Mouse (Mus musculus) forebrain, embryonic 16.5 days (tissue): ENCODE data around the gene Khk. TPM values are rescaled to one million over a fixed set of nuclear protein-coding genes. Genes with fewer than 3 reads are reported as not detected.

ENCODE experiments used
- ATAC-seq: fragments of 200-750 bp; cut with Nextera tagmentation; 2 replicates; pipeline ENCODE4 v1.8.0; 2017; ENCODE audit warnings: mild to moderate bottlenecking, moderate library complexity
- H3K27ac ChIP-seq: fragments of 300-500 bp; sonication (generic); 2 replicates; pipeline ENCODE4 v1.5.1; 2014; ENCODE audit warnings: low read length, control low read depth
- H3K27me3 ChIP-seq: fragments of 300-500 bp; sonication (generic); replicated peaks from 2 replicates; pipeline ENCODE4 v1.6.1; 2014; ENCODE audit warnings: low read length; ENCODE audit not compliant: control insufficient read depth, insufficient read depth
- H3K36me3 ChIP-seq: fragments of 300-500 bp; sonication (generic); 2 replicates; pipeline ENCODE4 v1.6.1; 2014; ENCODE audit not compliant: control insufficient read depth, insufficient read depth
- H3K4me1 ChIP-seq: fragments of 300-500 bp; sonication (generic); replicated peaks from 2 replicates; pipeline ENCODE4 v1.6.1; 2014; ENCODE audit warnings: low read length; ENCODE audit not compliant: control insufficient read depth, insufficient read depth
- H3K4me2 ChIP-seq: fragments of 300-500 bp; sonication (generic); 2 replicates; pipeline ENCODE4 v1.6.1; 2014; ENCODE audit warnings: mild to moderate bottlenecking, low read length, control low read depth
- H3K4me3 ChIP-seq: fragments of 300-500 bp; sonication (generic); replicated peaks from 2 replicates; pipeline ENCODE4 v1.5.1; 2014; ENCODE audit warnings: mild to moderate bottlenecking, low read length, control low read depth
- H3K9ac ChIP-seq: fragments of 300-500 bp; sonication (generic); replicated peaks from 2 replicates; pipeline ENCODE4 v1.6.1; 2014; ENCODE audit warnings: low read depth, low read length, control low read depth
- H3K9me3 ChIP-seq: fragments of 300-500 bp; sonication (generic); 2 replicates; pipeline ENCODE4 v1.6.1; 2016; ENCODE audit warnings: low read length; ENCODE audit not compliant: control insufficient read depth
- WGBS: fragments of 180-500 bp; shearing (Covaris S2); extraction: QIAGEN DNeasy Blood & Tissue Kit; methylation state at CpG from one replicate; pipeline ENCODE4 v1.1.7; 2014; 5-methylcytosine and 5-hydroxymethylcytosine counted together
- polyA plus RNA-seq: library from polyadenylated mRNA; unstranded; fragments of >200 nt; fragmentation: Nextera tagmentation; extraction: Ambion mirVana; gene quantifications from 2 replicates; pipeline ENCODE4 v1.2.1, GENCODE M21; 2015

Gene Khk
- polyA plus RNA-seq, 1 experiment from 2014 or later: 7.7 TPM

DNA sequence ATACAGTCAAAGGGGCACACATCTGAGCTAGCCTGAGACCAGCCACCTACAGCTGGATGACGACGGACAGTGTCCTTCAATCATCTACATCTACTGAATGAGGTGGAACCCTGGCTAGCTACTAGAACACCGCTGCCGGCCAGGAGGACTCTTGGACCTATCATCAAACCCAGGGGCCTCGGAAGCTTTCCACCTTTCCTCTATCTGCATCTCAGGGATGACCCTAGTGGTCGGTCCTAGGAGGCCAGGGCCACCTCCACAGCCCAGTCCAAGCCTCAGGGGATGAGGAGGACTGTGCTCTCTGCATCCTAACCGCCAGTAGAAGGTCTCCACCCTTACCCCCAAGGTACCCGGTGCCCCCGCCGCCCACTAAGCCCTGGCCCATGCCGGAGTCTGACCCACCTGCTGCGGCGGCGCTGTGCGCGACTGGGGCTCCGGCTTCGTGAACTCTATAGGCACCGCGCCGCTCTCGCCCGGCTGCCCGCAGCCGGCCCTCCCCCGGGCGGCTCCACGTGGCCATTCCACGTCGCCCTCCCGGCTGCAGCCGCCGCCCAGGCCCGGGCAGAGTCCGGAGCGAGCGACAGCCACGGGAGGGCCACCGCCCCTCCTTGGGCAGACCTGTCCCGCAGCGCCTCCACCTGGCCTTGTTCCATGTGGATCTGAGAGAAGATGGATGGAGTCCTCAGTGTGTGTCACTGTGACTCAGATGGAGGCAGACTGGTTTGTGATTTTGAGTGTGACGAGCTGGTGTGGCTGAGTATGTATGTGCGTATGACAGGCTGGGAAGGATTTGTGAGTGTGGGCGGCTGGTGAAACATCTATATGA, 23.9 kb downstream of the Khk start, which contains the start of gene Cgref1:
TSS of gene Cgref1 (minus strand) at position 636 of the 826 bp plus-strand sequence.
- H3K27ac ChIP-seq: no peak within 1 kb of the TSS
- peak within 1 kb of the TSS; percentile 51 for H3K4me3 ChIP-seq
- H3K4me1 ChIP-seq: peaks cover 11% of the 10 kb centered on the region
- H3K9me3 ChIP-seq: no peaks in the 10 kb centered on the region
- peak; percentile 61 for ATAC-seq
- H3K9ac ChIP-seq: peak within 1 kb of the TSS; percentile 67
- no peaks in the 10 kb centered on the region for H3K36me3 ChIP-seq
- WGBS: 4% methylated on average over 42 of the region's 44 CpGs
- H3K4me2 ChIP-seq: peak within 1 kb of the TSS; percentile 70
- H3K27me3 ChIP-seq: no peaks in the 10 kb centered on the region

DNA sequence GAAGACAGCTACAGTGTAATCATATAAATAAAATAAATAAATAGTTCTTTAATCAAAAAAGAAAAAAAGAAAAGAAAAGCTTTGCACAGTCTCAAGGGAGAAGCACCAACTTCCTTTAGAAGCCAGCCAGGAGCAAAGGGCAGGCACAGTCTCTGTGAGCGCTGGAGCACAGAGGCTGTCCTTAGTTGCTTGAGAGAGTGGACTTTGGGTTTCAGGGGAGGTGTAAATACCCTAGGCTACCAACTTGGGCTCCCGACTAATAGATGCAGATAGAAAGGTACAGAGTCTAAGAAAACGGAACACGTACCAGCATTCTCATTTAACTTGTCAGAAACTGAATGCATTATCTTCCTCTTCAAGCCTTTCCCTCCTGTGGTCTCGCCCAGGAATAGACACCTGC, 27.4 kb downstream of the Khk start:
- Histone ChIP-seq H3K4me2 (no peak overlapping the region), H3K4me1 (peaks cover 15% of the 10 kb centered on the region), H3K27ac (no peak overlapping the region), H3K9me3 (no peaks in the 10 kb centered on the region), H3K4me3 (no peak overlapping the region), H3K9ac (no peak overlapping the region), H3K36me3 (peaks cover 4% of the 10 kb centered on the region; the same call in 1 of the 2 replicates), H3K27me3 (no peaks in the 10 kb centered on the region)
- WGBS: 76% methylated on average over 5 of the region's 5 CpGs
- ATAC-seq: no peak

DNA sequence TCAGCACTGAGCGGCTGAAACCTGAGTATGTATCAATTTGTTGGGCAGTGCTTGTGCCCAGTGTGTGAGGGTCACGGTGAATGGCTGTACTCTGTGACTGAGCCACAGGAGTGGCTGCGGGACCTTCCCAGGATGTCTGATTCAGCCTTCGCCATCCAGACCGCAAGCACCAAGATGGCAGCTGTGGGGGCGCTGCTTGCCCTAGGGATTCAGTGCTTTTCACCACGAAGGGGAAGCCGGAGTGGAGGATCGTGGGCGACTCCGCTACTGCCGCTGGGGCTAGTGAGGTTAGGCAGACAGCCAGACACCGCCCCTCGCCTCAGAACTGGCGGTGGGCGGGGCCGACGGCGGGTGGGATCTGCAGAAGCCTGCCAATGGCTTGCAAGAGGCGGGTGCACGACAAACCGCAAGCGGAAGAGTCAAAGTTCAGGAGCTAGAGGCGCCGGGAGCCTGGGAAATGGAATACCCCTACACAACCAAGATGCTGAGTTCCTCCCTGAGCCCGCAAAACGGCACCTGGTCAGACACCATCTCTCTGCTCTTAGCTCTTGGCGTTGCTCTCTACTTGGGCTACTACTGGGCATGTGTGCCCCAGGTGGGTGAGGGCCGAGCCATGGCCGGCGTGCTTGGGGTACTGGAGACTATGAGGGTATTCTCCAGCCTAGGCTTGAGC, 28.6 kb downstream of the Khk start:
- peaks cover 16% of the 10 kb centered on the region for H3K36me3 ChIP-seq
- H3K4me2 ChIP-seq: peak overlapping the region; percentile 78
- peak overlapping the region; percentile 52 for H3K4me3 ChIP-seq
- no peaks in the 10 kb centered on the region for H3K9me3 ChIP-seq
- H3K9ac ChIP-seq: peak overlapping the region; percentile 58
- H3K27me3 ChIP-seq: no peaks in the 10 kb centered on the region
- under 1% methylated on average over 31 of the region's 31 CpGs for WGBS
- peaks cover 15% of the 10 kb centered on the region for H3K4me1 ChIP-seq
- peak; percentile 84 for ATAC-seq
- H3K27ac ChIP-seq: peak overlapping the region; percentile 34; the same call in 1 of the 2 replicates

DNA sequence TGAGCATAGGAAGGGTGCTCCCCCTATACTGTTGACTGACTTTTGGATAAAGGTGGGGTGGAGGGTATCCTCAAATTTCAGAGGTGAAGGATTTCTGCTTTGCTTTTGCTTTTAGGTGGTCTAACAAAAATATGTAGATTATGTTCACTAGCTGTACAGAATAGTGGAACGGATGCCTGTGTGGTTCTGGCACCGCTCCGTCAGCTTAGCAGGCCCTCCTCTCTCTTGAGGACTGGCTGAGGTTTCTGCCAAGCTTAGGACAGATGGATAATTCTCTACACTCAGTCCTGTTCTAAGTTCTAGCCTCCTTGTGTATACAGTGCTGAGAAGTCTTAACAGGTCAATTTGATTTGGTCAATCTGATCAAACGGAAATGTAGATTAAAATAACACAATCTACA, 29.2 kb downstream of the Khk start:
- H3K4me3 ChIP-seq: peak overlapping the region; percentile 52
- peaks cover 22% of the 10 kb centered on the region for H3K36me3 ChIP-seq
- H3K27me3 ChIP-seq: no peaks in the 10 kb centered on the region
- peak overlapping the region; percentile 58; the same call in 1 of the 2 replicates for H3K9ac ChIP-seq
- no peak overlapping the region for H3K27ac ChIP-seq
- peak; percentile 17; the same call in 1 of the 2 replicates for ATAC-seq
- peaks cover 13% of the 10 kb centered on the region for H3K4me1 ChIP-seq
- WGBS: 59% methylated on average over 4 of the region's 4 CpGs
- peak overlapping the region; percentile 78 for H3K4me2 ChIP-seq
- H3K9me3 ChIP-seq: no peaks in the 10 kb centered on the region

DNA sequence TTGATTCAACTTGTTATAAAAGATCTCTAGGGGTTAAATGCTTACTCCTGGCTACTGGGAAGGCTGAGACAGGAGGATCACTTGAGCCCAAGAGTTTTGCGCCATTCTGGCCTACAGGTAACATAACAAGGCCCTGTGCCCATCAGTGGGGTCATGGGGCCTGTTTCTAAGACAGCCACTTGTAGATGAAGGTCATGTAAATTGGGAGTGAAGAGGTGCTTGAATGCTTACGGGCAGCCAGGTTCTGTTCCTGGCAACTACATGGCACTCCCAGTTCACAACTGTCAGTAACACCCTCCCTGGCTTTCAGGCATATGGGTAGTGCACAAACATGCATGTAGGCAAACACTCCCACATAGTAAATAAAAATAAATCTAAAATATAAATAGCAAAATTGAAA, 29.7 kb downstream of the Khk start:
- Histone ChIP-seq H3K4me1 (peaks cover 10% of the 10 kb centered on the region), H3K27ac (no peak overlapping the region), H3K36me3 (peaks cover 24% of the 10 kb centered on the region), H3K27me3 (no peaks in the 10 kb centered on the region), H3K4me3 (no peak overlapping the region), H3K9ac (no peak overlapping the region), H3K9me3 (no peaks in the 10 kb centered on the region), H3K4me2 (no peak overlapping the region)
- WGBS: 92% methylated on average over 2 of the region's 2 CpGs
- no peak for ATAC-seq

DNA sequence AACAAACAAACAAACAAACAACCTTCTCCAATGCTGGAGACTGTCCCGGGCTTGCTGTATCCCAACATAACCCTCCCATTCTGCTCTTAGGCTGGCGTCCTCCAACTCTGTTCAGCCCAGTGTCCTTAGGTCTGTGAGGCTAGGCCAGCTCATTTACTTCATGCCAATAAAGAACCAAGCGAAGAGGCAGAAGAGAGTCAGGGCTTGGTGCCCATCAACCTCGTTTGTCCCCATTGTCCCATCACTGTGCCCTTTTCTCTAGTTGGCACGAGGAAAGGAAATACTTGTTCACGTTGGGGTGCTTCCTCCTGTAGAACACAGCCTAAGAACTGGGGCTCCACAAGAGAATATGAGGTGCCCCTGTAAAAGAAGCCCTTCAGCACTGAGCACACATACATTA, 30.5 kb downstream of the Khk start:
- H3K9ac ChIP-seq: no peak overlapping the region
- WGBS: 74% methylated on average over 6 of the region's 6 CpGs
- peaks cover 10% of the 10 kb centered on the region for H3K4me1 ChIP-seq
- no peaks in the 10 kb centered on the region for H3K9me3 ChIP-seq
- H3K36me3 ChIP-seq: peaks cover 24% of the 10 kb centered on the region
- H3K4me3 ChIP-seq: no peak overlapping the region
- no peak overlapping the region for H3K27ac ChIP-seq
- H3K4me2 ChIP-seq: no peak overlapping the region
- ATAC-seq: no peak
- H3K27me3 ChIP-seq: no peaks in the 10 kb centered on the region

DNA sequence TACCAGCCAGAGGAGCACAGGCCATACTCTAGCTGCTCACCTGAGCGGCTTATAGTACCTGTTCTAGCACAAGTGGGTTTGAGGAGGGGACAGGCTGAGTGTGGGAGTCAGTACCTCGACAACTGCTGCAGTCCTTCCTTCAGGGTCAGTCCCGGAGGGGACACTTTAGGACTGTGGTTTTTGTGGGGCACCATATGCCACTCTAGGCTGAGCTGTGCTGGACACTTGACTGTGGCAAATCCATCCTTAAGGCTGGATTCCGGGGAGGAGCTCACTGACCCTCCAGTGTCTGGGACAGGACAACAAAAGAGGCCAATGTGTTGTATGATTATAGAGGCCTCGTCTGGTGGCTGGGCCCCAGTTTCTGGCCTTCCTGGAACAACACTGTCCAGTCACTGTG, 31.3 kb downstream of the Khk start:
- H3K36me3 ChIP-seq: peaks cover 24% of the 10 kb centered on the region
- WGBS: 88% methylated on average over 5 of the region's 5 CpGs

DNA sequence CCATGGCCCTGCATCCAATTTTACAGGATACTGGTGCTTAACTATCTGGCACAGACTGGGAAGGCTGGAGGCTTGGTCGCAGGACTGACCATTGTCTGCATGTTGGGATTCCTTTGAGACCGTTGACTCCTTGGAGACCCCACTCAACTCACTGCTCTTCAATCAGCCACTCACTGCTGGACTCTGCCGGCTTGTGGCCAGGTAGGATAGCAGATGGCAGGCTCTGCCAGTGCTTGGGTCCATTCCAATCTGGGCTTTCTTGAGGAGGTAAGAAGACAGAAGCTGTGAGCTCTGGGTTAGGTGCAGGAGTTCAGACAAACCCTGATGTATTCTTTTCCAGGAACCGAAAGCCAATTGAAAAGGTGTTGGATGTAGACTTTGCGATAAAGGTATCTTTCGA, 32.8 kb downstream of the Khk start:
- peaks cover 27% of the 10 kb centered on the region for H3K4me1 ChIP-seq
- no peak for ATAC-seq
- no peak overlapping the region for H3K9ac ChIP-seq
- no peaks in the 10 kb centered on the region for H3K27me3 ChIP-seq
- WGBS: 96% methylated on average over 6 of the region's 6 CpGs
- H3K4me3 ChIP-seq: no peak overlapping the region
- no peaks in the 10 kb centered on the region for H3K9me3 ChIP-seq
- peaks cover 32% of the 10 kb centered on the region for H3K36me3 ChIP-seq
- no peak overlapping the region for H3K27ac ChIP-seq
- no peak overlapping the region for H3K4me2 ChIP-seq

More for the DNA sequence above, 31.3 kb downstream of the Khk start:
- H3K4me3 ChIP-seq: no peak overlapping the region
- no peak overlapping the region for H3K9ac ChIP-seq
- peaks cover 12% of the 10 kb centered on the region for H3K4me1 ChIP-seq
- no peak for ATAC-seq
- no peaks in the 10 kb centered on the region for H3K27me3 ChIP-seq
- no peak overlapping the region for H3K27ac ChIP-seq
- H3K4me2 ChIP-seq: no peak overlapping the region
- no peaks in the 10 kb centered on the region for H3K9me3 ChIP-seq

DNA sequence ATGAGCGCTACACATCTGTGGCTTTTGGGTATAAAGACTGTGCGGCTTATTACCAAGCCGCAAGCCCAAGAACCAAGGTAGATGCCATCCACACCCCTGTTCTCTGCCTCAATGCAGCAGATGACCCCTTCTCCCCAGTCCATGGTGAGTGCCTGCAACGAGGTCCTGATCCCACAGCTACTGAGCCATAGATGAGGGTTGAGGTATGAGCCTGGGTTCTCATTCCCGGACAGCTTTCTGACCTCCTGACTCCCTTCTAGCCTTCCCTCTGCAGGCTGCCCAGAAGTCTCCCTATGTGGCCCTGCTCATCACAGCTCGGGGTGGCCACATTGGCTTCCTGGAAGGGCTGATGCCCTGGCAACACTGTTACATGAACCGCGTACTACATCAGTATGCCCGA, 33.3 kb downstream of the Khk start:
- Histone ChIP-seq H3K27me3 (no peaks in the 10 kb centered on the region), H3K4me1 (peaks cover 29% of the 10 kb centered on the region), H3K4me2 (no peak overlapping the region), H3K27ac (no peak overlapping the region), H3K36me3 (peaks cover 32% of the 10 kb centered on the region), H3K4me3 (no peak overlapping the region), H3K9ac (no peak overlapping the region), H3K9me3 (no peaks in the 10 kb centered on the region)
- no peak for ATAC-seq
- 92% methylated on average over 9 of the region's 9 CpGs for WGBS
